Comparison of ENCODE assay signal across 9 mouse cellular contexts in genomic region chr1:127975676-127976075, GRCm38 (mm10).
A peak's percentile ranks its signal among the peaks of the same experiment; 100 is the strongest.
DNase-seq lines count a peak whose midpoint lies in the region; ATAC-seq and TF ChIP-seq lines count a peak whose summit lies in the region.
"Had no signal": no experiment of that assay in that cellular context is flagged by ENCODE, and none has a peak within 500 bp of the region (broad histone marks: within the 10 kb centered on the region; RNA-seq: fewer than 3 reads in every experiment).

No protein-coding gene starts in this region.

- H3K4me2 ChIP-seq in lung, embryonic 14.5 days, result no peak overlapping the region
- H3K4me2 ChIP-seq: limb, embryonic 15.5 days had no signal

- DNase-seq in adrenal gland, adult (ENCODE audit: inconsistent age in 2 of 2, low spot score in 1 of 2), result peak; percentile 56 to 80
- no peak for DNase-seq in adrenal gland, postnatal 4 days (ENCODE audit: low spot score in 2 of 2)
- peak; percentile 13 for DNase-seq in lung, embryonic 14.5 days
- no peak for DNase-seq in lung, postnatal 14 days
- peak; percentile 36 for DNase-seq in fibroblast of lung, adult 2 months (ENCODE audit: low read depth)
- DNase-seq in naive thymus-derived CD4-positive, alpha-beta T cell, adult 2 months (ENCODE audit: low read depth), result peak; percentile 14
- DNase-seq in spleen, postnatal 14 days (ENCODE audit: low spot score in 2 of 2), result no peak
- no peak for DNase-seq in urinary bladder, adult 18-20 months (ENCODE audit: low spot score in 2 of 2)

- H3K36me3 ChIP-seq in lung, embryonic 14.5 days (ENCODE audit: insufficient read depth), result no peaks in the 10 kb centered on the region
- H3K36me3 ChIP-seq: limb, embryonic 15.5 days had no signal

- H3K9ac ChIP-seq in lung, embryonic 14.5 days, result no peak overlapping the region
- H3K9ac ChIP-seq: limb, embryonic 15.5 days had no signal

- ATAC-seq in lung, embryonic 14.5 days (ENCODE audit: insufficient read depth), result no peak; the same call in 1 of the 2 replicates

- no peaks in the 10 kb centered on the region for H3K4me1 ChIP-seq in lung, embryonic 14.5 days (ENCODE audit: insufficient read depth)
- H3K4me1 ChIP-seq: limb, embryonic 15.5 days had no signal

- H3K9me3 ChIP-seq in lung, embryonic 14.5 days (ENCODE audit: low read depth, low read length), result no peaks in the 10 kb centered on the region
- H3K9me3 ChIP-seq: limb, embryonic 15.5 days had no signal

- 68% methylated on average over 2 of the region's 2 CpGs for WGBS in lung, embryonic 14.5 days

- no peak overlapping the region for H3K4me3 ChIP-seq in lung, embryonic 14.5 days (ENCODE audit: low read depth, low read length)
- H3K4me3 ChIP-seq: limb, embryonic 15.5 days had no signal

- no peaks in the 10 kb centered on the region for H3K27me3 ChIP-seq in lung, embryonic 14.5 days (ENCODE audit: insufficient read depth, low read length)
- H3K27me3 ChIP-seq: limb, embryonic 15.5 days had no signal

- TF ChIP-seq CTCF in lung, embryonic 14.5 days (IDR thresholded peaks at IDR 0.05; ENCODE audit: low read depth), result no peak

- no peak overlapping the region for H3K27ac ChIP-seq in lung, embryonic 14.5 days (ENCODE audit: low read depth)
- H3K27ac ChIP-seq: limb, embryonic 15.5 days had no signal

Comparison
In these comparisons a context has a peak if more than half of its experiments do, and no peak if none do; other contexts are left out.
1. DNase-seq: peak in adrenal gland, adult (2 of 2), lung, embryonic 14.5 days (single experiment), fibroblast of lung, adult 2 months (single experiment) and naive thymus-derived CD4-positive, alpha-beta T cell, adult 2 months (single experiment); none in adrenal gland, postnatal 4 days (0 of 2), lung, postnatal 14 days (single experiment), spleen, postnatal 14 days (0 of 2) and urinary bladder, adult 18-20 months (0 of 2).